Mouse (Mus musculus): ENCODE measurements around the gene Lgi1. TPM values are rescaled to one million over a fixed set of nuclear protein-coding genes. Genes with fewer than 3 reads are reported as not detected.

The Lgi1 gene
- polyA plus RNA-seq (2014; fragmentation: Illumina TruSeq; extraction: RNeasy Lipid Tissue Mini Kit (QIAGEN cat#74804); ENCODE audit: low read depth, low replicate concordance) = 4.9 TPM

DNA sequence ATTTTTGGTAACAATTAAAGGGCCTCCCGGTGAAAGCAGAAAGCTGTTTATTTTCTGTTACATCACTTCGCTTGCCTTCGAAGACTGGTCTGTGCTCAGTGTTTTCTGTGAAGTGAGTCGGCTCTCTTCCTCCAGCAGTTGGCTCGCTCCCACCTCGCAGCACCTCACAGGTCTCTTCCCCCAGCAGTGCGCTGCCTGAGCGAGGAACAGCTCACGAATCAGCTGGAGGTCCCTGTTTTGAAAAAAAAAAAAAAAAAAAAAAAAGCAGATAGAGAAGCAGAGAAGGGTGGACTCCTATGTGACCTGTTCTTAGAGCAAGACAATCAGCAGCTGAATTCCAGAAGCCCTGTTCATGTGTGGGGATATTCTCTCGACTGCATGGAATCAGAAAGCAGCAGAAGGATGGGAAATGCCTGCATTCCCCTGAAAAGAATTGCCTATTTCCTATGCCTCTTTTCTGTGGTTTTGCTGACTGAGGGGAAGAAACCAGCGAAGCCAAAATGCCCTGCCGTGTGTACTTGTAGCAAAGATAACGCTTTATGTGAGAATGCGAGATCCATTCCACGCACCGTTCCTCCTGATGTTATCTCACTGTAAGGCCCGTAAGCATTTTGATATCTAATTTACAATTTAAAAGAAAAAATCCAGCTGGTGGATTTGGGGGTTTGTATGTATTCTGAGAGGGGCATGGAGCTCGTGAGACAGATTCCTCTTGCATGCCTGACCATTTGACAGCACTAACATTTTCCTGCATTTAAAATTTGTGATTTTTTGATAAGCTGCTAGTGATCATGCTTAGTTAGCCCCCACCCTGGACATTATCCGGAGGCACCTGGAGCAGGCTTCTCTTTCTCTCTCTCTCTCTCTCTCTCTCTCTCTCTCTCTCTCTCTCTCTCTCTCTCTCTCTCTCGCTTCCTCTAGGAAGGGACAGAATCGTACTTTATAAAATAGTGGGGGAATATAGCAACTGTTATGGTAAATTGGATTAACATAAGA, at the start of gene Lgi1:
Gene Lgi1, plus strand, starts transcription at position 32 of the 996 bp plus-strand sequence.

DNA sequence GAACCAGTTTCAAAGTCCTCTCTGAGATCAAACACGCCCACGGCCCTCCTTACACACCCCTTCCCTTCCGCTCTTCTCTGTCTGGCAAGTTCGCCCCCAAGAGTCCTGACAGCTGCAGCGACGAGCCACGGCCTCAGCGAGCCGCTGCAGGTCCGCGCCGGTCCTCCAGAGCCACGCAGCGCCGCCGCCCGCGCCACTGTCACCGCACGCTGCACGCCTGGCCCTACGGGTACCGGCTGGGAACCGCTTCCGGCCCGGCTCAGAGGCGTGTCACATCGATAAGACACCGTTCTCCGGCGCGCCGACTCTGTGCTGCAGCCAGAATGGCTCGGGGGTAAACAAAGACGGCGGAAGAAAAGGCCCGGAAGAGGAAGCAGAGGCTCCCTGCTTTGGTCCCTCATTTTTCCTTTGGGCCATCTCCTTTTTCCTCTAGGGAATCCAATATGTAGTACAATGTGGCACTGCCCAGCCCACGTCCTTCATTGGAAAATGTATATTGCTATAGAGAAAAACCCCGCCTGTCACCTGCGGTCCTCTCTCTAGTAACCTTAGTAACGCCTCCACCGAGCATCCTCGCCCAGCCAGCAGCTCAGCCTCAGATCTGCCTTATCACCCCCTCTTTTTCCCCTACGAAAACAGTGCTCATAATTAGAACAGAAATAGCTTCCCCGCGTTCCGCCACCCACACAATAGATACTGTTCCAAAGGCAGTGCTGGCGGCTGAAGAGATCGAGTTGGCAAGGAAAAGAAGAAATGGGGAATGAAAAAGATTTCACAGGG, 40.2 kb upstream of the Lgi1 start, which contains the start of gene Fra10ac1:
Gene Fra10ac1, minus strand, starts transcription at position 252 of the 780 bp plus-strand sequence.

Other genes starting within 250 kb of the Lgi1 start
- 10.1 TPM for gene Myof, start 221.0 kb upstream of the Lgi1 start, polyA plus RNA-seq (2014; fragmentation: Illumina TruSeq; extraction: RNeasy Lipid Tissue Mini Kit (QIAGEN cat#74804); ENCODE audit: low read depth, low replicate concordance)
- not detected for gene Cep55, start 209.5 kb upstream of the Lgi1 start, polyA plus RNA-seq (2014; fragmentation: Illumina TruSeq; extraction: RNeasy Lipid Tissue Mini Kit (QIAGEN cat#74804); ENCODE audit: low read depth, low replicate concordance)
- not detected for gene Ffar4, start 167.5 kb upstream of the Lgi1 start, polyA plus RNA-seq (2014; fragmentation: Illumina TruSeq; extraction: RNeasy Lipid Tissue Mini Kit (QIAGEN cat#74804); ENCODE audit: low read depth, low replicate concordance)
- 8.9 TPM for gene Rbp4, start 139.3 kb upstream of the Lgi1 start, polyA plus RNA-seq (2014; fragmentation: Illumina TruSeq; extraction: RNeasy Lipid Tissue Mini Kit (QIAGEN cat#74804); ENCODE audit: low read depth, low replicate concordance)
- gene Pde6c, start 131.8 kb upstream of the Lgi1 start, polyA plus RNA-seq (2014; fragmentation: Illumina TruSeq; extraction: RNeasy Lipid Tissue Mini Kit (QIAGEN cat#74804); ENCODE audit: low read depth, low replicate concordance) = not detected
- 20.4 TPM for gene Fra10ac1, start 40.4 kb upstream of the Lgi1 start, polyA plus RNA-seq (2014; fragmentation: Illumina TruSeq; extraction: RNeasy Lipid Tissue Mini Kit (QIAGEN cat#74804); ENCODE audit: low read depth, low replicate concordance)
- gene Slc35g1, start 131.4 kb downstream of the Lgi1 start, polyA plus RNA-seq (2014; fragmentation: Illumina TruSeq; extraction: RNeasy Lipid Tissue Mini Kit (QIAGEN cat#74804); ENCODE audit: low read depth, low replicate concordance) = 3.0 TPM
- gene Plce1, start 216.6 kb downstream of the Lgi1 start, polyA plus RNA-seq (2014; fragmentation: Illumina TruSeq; extraction: RNeasy Lipid Tissue Mini Kit (QIAGEN cat#74804); ENCODE audit: low read depth, low replicate concordance) = 10.7 TPM

Measured in heart, adult 10 weeks (tissue).